Mouse (Mus musculus): ENCODE results near the gene Mmp7. TPM values are rescaled to one million over a fixed set of nuclear protein-coding genes. Genes with fewer than 3 reads are reported as not detected.

Mmp7 gene
- polyA plus RNA-seq, 1 experiment from 2014 or later = 8.8 TPM

DNA sequence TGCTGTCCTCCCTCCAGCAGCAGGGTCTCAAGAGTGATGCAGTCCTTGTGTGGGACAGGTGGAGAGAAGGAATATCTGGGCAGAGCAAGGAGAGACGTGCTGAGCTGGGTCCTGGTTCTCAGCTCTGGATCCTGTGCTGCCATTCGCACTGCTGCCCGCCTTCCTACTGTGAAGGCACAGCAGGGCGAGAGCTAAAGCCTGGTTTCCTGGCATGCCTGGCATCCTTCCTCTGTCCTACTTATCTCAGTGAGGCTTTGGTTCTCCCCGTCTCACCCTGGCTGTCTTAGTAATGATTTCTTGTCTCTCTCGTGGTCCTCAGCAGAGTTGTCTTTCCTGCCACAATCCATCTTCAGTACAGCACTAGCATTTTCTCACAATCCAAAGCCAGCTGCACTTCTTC lies 2.1 kb upstream of the Mmp7 start:
- ATAC-seq = no peak
- Histone ChIP-seq H3K9me3 (ENCODE audit: control insufficient read depth) (no peaks in the 10 kb centered on the region), H3K4me1 (replicated peaks; ENCODE audit: control insufficient read depth, insufficient read depth, low read length) (no peaks in the 10 kb centered on the region), H3K4me2 (replicated peaks; ENCODE audit: low read depth) (no peak overlapping the region), H3K27me3 (replicated peaks; ENCODE audit: control insufficient read depth, insufficient read depth, low read length) (no peaks in the 10 kb centered on the region), H3K9ac (ENCODE audit: low read depth, low read length) (no peak overlapping the region), H3K4me3 (ENCODE audit: low read depth, low read length) (no peak overlapping the region), H3K36me3 (ENCODE audit: control insufficient read depth, insufficient read depth) (no peaks in the 10 kb centered on the region), H3K27ac (ENCODE audit: low read depth, low read length) (no peak overlapping the region)
- WGBS = 45% methylated on average over 6 of the region's 6 CpGs
- no peak for TF ChIP-seq CTCF (IDR thresholded peaks at IDR 0.05; ENCODE audit: low read depth)

DNA sequence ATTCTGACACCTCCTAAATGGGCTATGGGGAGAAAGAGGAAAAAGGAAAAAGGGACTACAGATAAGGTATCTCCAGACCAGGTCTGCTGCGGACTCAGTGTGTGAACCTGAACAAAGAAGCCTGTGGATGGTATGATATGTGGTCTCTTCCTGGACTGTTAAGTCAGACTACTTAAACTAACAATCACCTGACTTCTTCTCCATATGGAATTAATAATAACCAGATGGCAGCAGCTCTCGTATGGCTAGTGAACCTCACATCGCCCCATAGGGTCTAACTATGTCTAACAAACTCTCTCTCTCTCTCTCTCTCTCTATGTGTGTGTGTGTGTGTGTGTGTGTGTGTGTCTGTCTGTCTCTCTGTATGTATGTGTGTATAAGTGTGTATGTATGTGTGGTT lies 2.1 kb downstream of the Mmp7 start:
- Histone ChIP-seq H3K36me3 (ENCODE audit: control insufficient read depth, insufficient read depth) (no peaks in the 10 kb centered on the region), H3K4me3 (ENCODE audit: low read depth, low read length) (no peak overlapping the region), H3K9me3 (ENCODE audit: control insufficient read depth) (no peaks in the 10 kb centered on the region), H3K4me1 (replicated peaks; ENCODE audit: control insufficient read depth, insufficient read depth, low read length) (no peaks in the 10 kb centered on the region), H3K27ac (ENCODE audit: low read depth, low read length) (no peak overlapping the region), H3K27me3 (replicated peaks; ENCODE audit: control insufficient read depth, insufficient read depth, low read length) (no peaks in the 10 kb centered on the region), H3K9ac (ENCODE audit: low read depth, low read length) (no peak overlapping the region), H3K4me2 (replicated peaks; ENCODE audit: low read depth) (no peak overlapping the region)
- WGBS = 90% methylated on average over 3 of the region's 3 CpGs
- no peak for TF ChIP-seq CTCF (IDR thresholded peaks at IDR 0.05; ENCODE audit: low read depth)
- no peak for ATAC-seq

DNA sequence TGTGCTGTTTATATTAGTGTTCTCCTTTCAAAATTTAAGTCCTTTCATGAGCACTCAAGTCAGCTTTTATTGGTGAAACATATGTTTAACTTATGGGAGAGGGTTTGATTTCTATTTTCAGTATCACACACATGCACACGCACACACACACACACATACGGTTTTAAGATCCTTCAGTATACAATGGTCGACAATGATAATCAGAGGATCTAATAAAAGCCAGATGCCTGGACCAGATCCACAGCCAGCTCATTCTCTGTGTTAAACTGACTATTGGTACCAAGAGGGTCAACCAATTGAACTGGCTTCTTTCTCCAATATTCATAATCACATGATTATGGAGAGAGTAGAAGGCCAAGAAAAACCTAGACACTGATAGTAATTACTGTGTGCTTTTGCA lies 3.8 kb downstream of the Mmp7 start:
- no peak overlapping the region for H3K4me3 ChIP-seq (ENCODE audit: low read depth, low read length)
- no peak for ATAC-seq
- H3K4me1 ChIP-seq (replicated peaks; ENCODE audit: control insufficient read depth, insufficient read depth, low read length) = no peaks in the 10 kb centered on the region
- H3K36me3 ChIP-seq (ENCODE audit: control insufficient read depth, insufficient read depth) = no peaks in the 10 kb centered on the region
- H3K4me2 ChIP-seq (replicated peaks; ENCODE audit: low read depth) = no peak overlapping the region
- TF ChIP-seq CTCF (IDR thresholded peaks at IDR 0.05; ENCODE audit: low read depth) = no peak
- no peak overlapping the region for H3K27ac ChIP-seq (ENCODE audit: low read depth, low read length)
- H3K9ac ChIP-seq (ENCODE audit: low read depth, low read length) = no peak overlapping the region
- 88% methylated on average over 3 of the region's 3 CpGs for WGBS
- H3K9me3 ChIP-seq (ENCODE audit: control insufficient read depth) = no peaks in the 10 kb centered on the region
- no peaks in the 10 kb centered on the region for H3K27me3 ChIP-seq (replicated peaks; ENCODE audit: control insufficient read depth, insufficient read depth, low read length)

DNA sequence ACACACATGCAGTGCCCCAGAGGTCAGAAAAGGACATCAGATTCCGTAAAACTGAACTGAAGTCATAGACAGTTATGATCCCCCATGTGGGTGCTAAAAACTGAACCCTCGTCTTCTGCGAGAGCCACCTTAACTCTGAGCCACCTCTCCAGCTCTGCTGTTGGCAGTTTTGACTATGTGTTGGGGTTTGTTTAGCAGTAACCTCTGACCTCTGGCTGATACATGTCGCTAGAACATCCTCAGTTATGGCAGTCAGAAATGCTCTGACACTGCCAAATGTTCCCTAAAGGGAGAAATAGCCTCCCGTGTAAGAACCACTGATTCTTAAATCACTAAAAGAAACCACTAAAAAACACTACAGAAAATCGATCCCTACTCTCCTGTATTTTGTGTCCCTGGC lies 16.8 kb downstream of the Mmp7 start:
- Histone ChIP-seq H3K27me3 (replicated peaks; ENCODE audit: control insufficient read depth, insufficient read depth, low read length) (no peaks in the 10 kb centered on the region), H3K9ac (ENCODE audit: low read depth, low read length) (no peak overlapping the region), H3K4me3 (ENCODE audit: low read depth, low read length) (no peak overlapping the region), H3K4me1 (replicated peaks; ENCODE audit: control insufficient read depth, insufficient read depth, low read length) (no peaks in the 10 kb centered on the region), H3K27ac (ENCODE audit: low read depth, low read length) (no peak overlapping the region), H3K36me3 (ENCODE audit: control insufficient read depth, insufficient read depth) (no peaks in the 10 kb centered on the region), H3K4me2 (replicated peaks; ENCODE audit: low read depth) (no peak overlapping the region), H3K9me3 (ENCODE audit: control insufficient read depth) (no peaks in the 10 kb centered on the region)
- WGBS = 59% methylated on average over 6 of the region's 6 CpGs
- ATAC-seq = no peak
- no peak for TF ChIP-seq CTCF (IDR thresholded peaks at IDR 0.05; ENCODE audit: low read depth)

DNA sequence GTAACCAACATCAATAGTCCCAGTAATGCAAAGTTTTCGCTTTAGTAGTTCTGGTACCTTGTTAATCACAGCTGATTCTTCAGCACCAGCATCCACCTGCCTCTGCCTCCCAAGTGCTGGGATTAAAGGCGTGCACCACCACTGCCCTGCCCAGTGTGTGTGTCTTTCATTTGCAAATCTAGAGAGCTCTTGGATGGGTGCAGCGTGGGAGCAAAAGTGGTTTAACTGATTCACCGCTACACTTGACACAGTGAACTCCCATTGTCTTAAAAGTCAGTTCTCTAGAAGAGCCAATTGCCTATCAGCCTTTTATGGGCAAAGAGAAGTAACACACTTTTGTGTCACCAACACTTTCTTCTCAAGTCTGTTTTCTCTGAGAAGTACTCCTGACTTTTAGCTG lies 19.3 kb downstream of the Mmp7 start:
- no peak for ATAC-seq
- no peak overlapping the region for H3K27ac ChIP-seq (ENCODE audit: low read depth, low read length)
- no peaks in the 10 kb centered on the region for H3K4me1 ChIP-seq (replicated peaks; ENCODE audit: control insufficient read depth, insufficient read depth, low read length)
- no peak for TF ChIP-seq CTCF (IDR thresholded peaks at IDR 0.05; ENCODE audit: low read depth)
- H3K36me3 ChIP-seq (ENCODE audit: control insufficient read depth, insufficient read depth) = no peaks in the 10 kb centered on the region
- WGBS = 90% methylated on average over 4 of the region's 4 CpGs
- H3K9me3 ChIP-seq (ENCODE audit: control insufficient read depth) = no peaks in the 10 kb centered on the region
- no peak overlapping the region for H3K4me2 ChIP-seq (replicated peaks; ENCODE audit: low read depth)
- no peak overlapping the region for H3K4me3 ChIP-seq (ENCODE audit: low read depth, low read length)
- no peak overlapping the region for H3K9ac ChIP-seq (ENCODE audit: low read depth, low read length)
- H3K27me3 ChIP-seq (replicated peaks; ENCODE audit: control insufficient read depth, insufficient read depth, low read length) = no peaks in the 10 kb centered on the region

DNA sequence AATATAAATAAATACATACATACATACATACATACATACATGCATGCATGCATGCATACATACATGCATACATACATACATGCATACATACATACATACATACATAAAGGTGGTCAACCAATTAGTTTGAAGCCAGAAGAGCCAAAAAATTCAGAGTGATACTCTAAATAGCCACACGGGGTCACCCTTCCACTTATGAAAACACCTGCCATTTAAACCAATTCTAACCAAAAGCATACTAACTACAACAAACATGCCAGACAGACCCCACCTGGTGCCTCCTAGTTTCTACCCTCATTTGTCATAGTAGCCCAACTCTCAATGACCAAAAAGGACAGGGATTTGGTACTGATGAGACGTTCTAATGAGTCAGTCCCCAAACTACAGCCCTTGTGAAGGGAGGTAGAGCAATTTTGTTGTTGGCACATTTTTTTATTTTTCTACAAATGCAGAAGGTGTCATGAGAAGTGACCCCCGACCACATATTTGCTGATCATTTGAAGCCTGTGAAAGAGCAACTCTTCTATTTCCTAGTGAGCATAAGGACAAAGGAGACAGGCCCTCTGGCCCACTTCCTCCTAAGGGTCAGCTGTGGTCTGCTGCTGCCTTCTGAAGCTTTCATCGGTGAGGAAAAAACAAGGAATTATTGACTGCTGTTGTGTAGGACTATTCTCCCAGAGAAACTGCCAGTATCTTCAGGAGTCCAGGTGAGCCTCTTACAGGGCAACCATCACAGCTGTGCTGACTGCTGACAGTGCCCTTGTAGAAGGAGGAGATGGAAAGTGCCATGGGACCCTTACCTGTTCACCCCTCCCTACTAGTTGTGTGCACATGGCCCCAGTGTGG lies 22.4 kb downstream of the Mmp7 start:
- TF ChIP-seq CTCF (IDR thresholded peaks at IDR 0.05; ENCODE audit: low read depth) = peak; percentile 80
- WGBS = 36% methylated on average over 4 of the region's 4 CpGs
- Histone ChIP-seq H3K27ac (ENCODE audit: low read depth, low read length) (no peak overlapping the region), H3K4me2 (replicated peaks; ENCODE audit: low read depth) (no peak overlapping the region), H3K4me1 (replicated peaks; ENCODE audit: control insufficient read depth, insufficient read depth, low read length) (no peaks in the 10 kb centered on the region), H3K27me3 (replicated peaks; ENCODE audit: control insufficient read depth, insufficient read depth, low read length) (no peaks in the 10 kb centered on the region), H3K36me3 (ENCODE audit: control insufficient read depth, insufficient read depth) (no peaks in the 10 kb centered on the region), H3K9ac (ENCODE audit: low read depth, low read length) (no peak overlapping the region), H3K4me3 (ENCODE audit: low read depth, low read length) (no peak overlapping the region), H3K9me3 (ENCODE audit: control insufficient read depth) (no peaks in the 10 kb centered on the region)
- peak; percentile 25; the same call in 1 of the 2 replicates for ATAC-seq

DNA sequence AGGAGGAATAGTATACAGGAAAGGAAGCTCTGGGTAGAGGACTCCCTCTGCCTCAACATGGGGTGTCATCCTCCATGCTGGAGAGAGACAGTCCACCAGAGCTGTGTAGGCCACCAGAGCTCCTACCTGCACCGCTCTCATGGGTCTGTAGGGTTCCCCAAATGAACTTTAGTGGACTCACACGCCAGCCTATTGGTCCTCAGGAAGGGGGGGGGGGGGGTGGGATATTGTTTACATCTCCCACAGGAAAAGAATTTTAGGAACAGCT lies 23.0 kb downstream of the Mmp7 start:
- 63% methylated on average over 2 of the region's 2 CpGs for WGBS
- TF ChIP-seq CTCF (IDR thresholded peaks at IDR 0.05; ENCODE audit: low read depth) = no peak
- no peaks in the 10 kb centered on the region for H3K9me3 ChIP-seq (ENCODE audit: control insufficient read depth)
- ATAC-seq = no peak
- H3K27ac ChIP-seq (ENCODE audit: low read depth, low read length) = no peak overlapping the region
- H3K9ac ChIP-seq (ENCODE audit: low read depth, low read length) = no peak overlapping the region
- no peaks in the 10 kb centered on the region for H3K27me3 ChIP-seq (replicated peaks; ENCODE audit: control insufficient read depth, insufficient read depth, low read length)
- no peak overlapping the region for H3K4me3 ChIP-seq (ENCODE audit: low read depth, low read length)
- no peaks in the 10 kb centered on the region for H3K4me1 ChIP-seq (replicated peaks; ENCODE audit: control insufficient read depth, insufficient read depth, low read length)
- H3K36me3 ChIP-seq (ENCODE audit: control insufficient read depth, insufficient read depth) = no peaks in the 10 kb centered on the region
- H3K4me2 ChIP-seq (replicated peaks; ENCODE audit: low read depth) = no peak overlapping the region
